Mouse (Mus musculus) lung, adult 18-20 months (tissue): ENCODE measurements around the gene Necab3.

Source experiments
- DNase-seq, 2 experiments: peaks; one replicate each; pipeline ENCODE4 v3.0.0; 2022; ENCODE audit warnings: mixed read lengths in 2 of 2

Gene Necab3

GRCm38 (mm10) chr2:154538710-154539109, 20.0 kb downstream of the Necab3 start:
- DNase-seq = no peak

GRCm38 (mm10) chr2:154538310-154538709, 20.4 kb downstream of the Necab3 start:
- DNase-seq = no peak

GRCm38 (mm10) chr2:154534704-154535270, 23.9 kb downstream of the Necab3 start:
- no peak for DNase-seq

GRCm38 (mm10) chr2:154532888-154533287, 25.8 kb downstream of the Necab3 start:
- DNase-seq = no peak

- no peak for DNase-seq
Measured at GRCm38 (mm10) chr2:154526531-154526930, 32.2 kb downstream of the Necab3 start.

GRCm38 (mm10) chr2:154525285-154525684, 33.4 kb downstream of the Necab3 start:
- DNase-seq = no peak

- DNase-seq = no peak
Measured at GRCm38 (mm10) chr2:154522334-154522733, 36.4 kb downstream of the Necab3 start.

- no peak for DNase-seq
Measured at GRCm38 (mm10) chr2:154521449-154521848, 37.2 kb downstream of the Necab3 start.

GRCm38 (mm10) chr2:154517424-154517823, 41.3 kb downstream of the Necab3 start:
- no peak for DNase-seq

GRCm38 (mm10) chr2:154516944-154517343, 41.7 kb downstream of the Necab3 start:
- no peak for DNase-seq

- no peak for DNase-seq
Measured at GRCm38 (mm10) chr2:154510141-154510540, 48.5 kb downstream of the Necab3 start.

GRCm38 (mm10) chr2:154508450-154508849, 50.2 kb downstream of the Necab3 start:
- no peak for DNase-seq

GRCm38 (mm10) chr2:154507566-154508283, 51.0 kb downstream of the Necab3 start:
- peak; percentile 28 to 48 for DNase-seq

GRCm38 (mm10) chr2:154507076-154507475, 51.6 kb downstream of the Necab3 start:
- no peak for DNase-seq

- DNase-seq = no peak
Measured at GRCm38 (mm10) chr2:154500758-154501157, 57.9 kb downstream of the Necab3 start.

- DNase-seq = no peak
Measured at GRCm38 (mm10) chr2:154499717-154500247, 58.9 kb downstream of the Necab3 start.

GRCm38 (mm10) chr2:154498571-154498970, 60.1 kb downstream of the Necab3 start:
- DNase-seq = no peak

GRCm38 (mm10) chr2:154495021-154495420, 63.7 kb downstream of the Necab3 start:
- no peak for DNase-seq
